Mouse (Mus musculus): ENCODE data around the gene Smap2.

DNA sequence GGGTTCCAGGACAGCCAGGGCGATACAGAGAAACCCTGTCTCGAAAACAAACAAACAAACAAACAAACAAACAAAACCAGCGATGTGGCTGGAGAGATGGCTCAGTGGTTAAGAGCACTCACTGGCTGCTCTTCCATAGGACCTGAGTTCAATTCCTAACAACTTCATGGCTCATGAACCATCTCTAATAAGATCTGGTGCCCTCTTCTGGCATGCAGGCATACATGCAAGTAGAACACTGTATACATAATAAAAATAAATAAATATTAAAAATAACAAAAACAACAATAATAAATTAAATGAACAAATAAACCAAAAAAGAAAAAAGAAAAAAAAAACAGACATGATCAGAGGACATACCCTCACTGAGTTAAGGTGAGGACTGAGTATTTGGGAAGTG, 12.6 kb upstream of the Smap2 start:
- TF ChIP-seq CTCF (IDR thresholded peaks at IDR 0.05; ENCODE audit: extremely low read depth, insufficient read length, insufficient replicate concordance, low read depth, low read length) (no peak), POLR2A (IDR thresholded peaks at IDR 0.05; ENCODE audit: low read depth, low read length) (no peak)

All from small intestine, adult 2 months (tissue).